Mouse (Mus musculus) brain, embryonic 14.5 days (tissue): ENCODE measurements around the gene 1110059G10Rik.

Source experiments
- CTCF ChIP-seq: fragments of 200-500 bp; IDR thresholded peaks from 2 replicates; pipeline ENCODE4 v1.5.1; 2012; ENCODE audit warnings: inconsistent platforms, mild to moderate bottlenecking, moderate library complexity, borderline replicate concordance; ENCODE audit not compliant: insufficient read depth, insufficient read length; ENCODE audit errors: extremely low read depth
- POLR2A ChIP-seq: fragments of 200-500 bp; IDR thresholded peaks from 2 replicates; pipeline ENCODE4 v1.6.1; 2012; ENCODE audit warnings: mild to moderate bottlenecking, inconsistent platforms, borderline replicate concordance; ENCODE audit not compliant: poor library complexity, insufficient read depth, insufficient read length, severe bottlenecking; ENCODE audit errors: extremely low read depth

DNA sequence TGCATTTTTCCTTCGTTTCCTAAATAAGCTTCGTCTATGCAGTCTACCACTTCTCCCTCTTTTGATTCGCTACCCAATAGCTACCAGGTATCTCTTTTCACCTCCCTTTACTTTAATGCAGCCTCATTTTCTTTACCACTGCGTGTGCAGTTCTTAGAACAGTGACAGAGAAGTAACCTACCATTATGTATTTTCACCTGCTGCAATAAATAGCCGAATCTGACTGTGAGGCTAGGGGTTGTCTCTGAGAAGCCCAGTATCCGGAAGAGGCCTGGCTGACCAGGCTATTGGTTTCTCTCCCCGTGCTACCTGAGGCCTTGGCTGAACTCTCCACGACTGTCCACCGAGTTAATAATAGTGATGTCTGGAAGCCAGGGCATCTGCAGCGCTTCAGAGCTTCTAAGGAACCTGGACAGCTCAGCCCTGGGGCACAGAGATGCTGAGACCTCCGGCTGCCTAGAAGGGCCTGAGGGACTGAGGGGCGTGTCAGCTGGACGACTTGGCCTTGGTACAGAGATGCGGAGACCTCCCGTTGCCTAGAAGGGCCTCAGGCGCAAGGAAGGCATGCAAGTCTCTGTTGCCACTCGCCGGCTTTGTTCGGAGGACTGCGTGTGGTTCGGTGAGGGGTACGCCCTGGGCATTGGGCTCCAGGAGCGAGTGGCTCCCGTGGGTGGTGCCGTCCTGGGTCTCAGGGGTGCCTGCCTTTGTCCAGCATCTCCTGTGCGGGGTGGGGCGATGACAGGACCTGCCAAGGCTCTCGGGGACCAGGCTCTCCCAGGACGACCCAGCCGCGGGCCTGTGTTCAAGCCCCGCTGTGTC is 47.9 kb downstream of the 1110059G10Rik start:
- TF ChIP-seq CTCF (no peak), POLR2A (peak; percentile 57; the same call in 1 of the 2 replicates)
